Mouse (Mus musculus) lung, embryonic 15.5 days (tissue): ENCODE results near the gene Agxt. TPM values are rescaled to one million over a fixed set of nuclear protein-coding genes. Genes with fewer than 3 reads are reported as not detected.

Source experiments
- ATAC-seq: fragments of 200-750 bp; cut with Nextera tagmentation; 2 replicates; pipeline ENCODE4 v1.8.0; 2017; ENCODE audit warnings: moderate number of reproducible peaks, borderline replicate concordance; ENCODE audit not compliant: low FRiP score, low TSS enrichment; ENCODE audit errors: extremely low read depth
- H3K27ac ChIP-seq: fragments of 300-500 bp; sonication (generic); 2 replicates; pipeline ENCODE4 v1.5.1; 2015; ENCODE audit warnings: moderate library complexity, mild to moderate bottlenecking, inconsistent platforms
- H3K27me3 ChIP-seq: fragments of 300-500 bp; sonication (generic); 2 replicates; pipeline ENCODE4 v1.6.1; 2015; ENCODE audit warnings: inconsistent platforms
- H3K36me3 ChIP-seq: fragments of 300-500 bp; sonication (generic); 2 replicates; pipeline ENCODE4 v1.6.1; 2015; ENCODE audit warnings: inconsistent platforms
- H3K4me1 ChIP-seq: fragments of 300-500 bp; sonication (generic); 2 replicates; pipeline ENCODE4 v1.6.1; 2015; ENCODE audit warnings: inconsistent platforms
- H3K4me2 ChIP-seq: fragments of 300-500 bp; sonication (generic); 2 replicates; pipeline ENCODE4 v1.6.1; 2015; ENCODE audit warnings: inconsistent platforms, mild to moderate bottlenecking, moderate library complexity
- H3K4me3 ChIP-seq: fragments of 300-500 bp; sonication (generic); 2 replicates; pipeline ENCODE4 v1.5.1; 2015; ENCODE audit warnings: mild to moderate bottlenecking, inconsistent platforms
- H3K9ac ChIP-seq: fragments of 300-500 bp; sonication (generic); 2 replicates; pipeline ENCODE4 v1.6.1; 2015; ENCODE audit warnings: inconsistent platforms
- H3K9me3 ChIP-seq: fragments of 300-500 bp; sonication (generic); 2 replicates; pipeline ENCODE4 v1.6.1; 2016; ENCODE audit warnings: inconsistent platforms
- WGBS: fragments of 180-500 bp; shearing (Covaris S2); methylation state at CpG from one replicate; pipeline ENCODE4 v1.1.7; 2015; 5-methylcytosine and 5-hydroxymethylcytosine counted together
- polyA plus RNA-seq: library from polyadenylated mRNA; unstranded; fragments of >200 nt; fragmentation: Nextera tagmentation; extraction: Ambion mirVana; gene quantifications from 2 replicates; pipeline ENCODE4 v1.2.1, GENCODE M21; 2015

The Agxt gene
- polyA plus RNA-seq, 1 experiment from 2014 or later: not detected

DNA sequence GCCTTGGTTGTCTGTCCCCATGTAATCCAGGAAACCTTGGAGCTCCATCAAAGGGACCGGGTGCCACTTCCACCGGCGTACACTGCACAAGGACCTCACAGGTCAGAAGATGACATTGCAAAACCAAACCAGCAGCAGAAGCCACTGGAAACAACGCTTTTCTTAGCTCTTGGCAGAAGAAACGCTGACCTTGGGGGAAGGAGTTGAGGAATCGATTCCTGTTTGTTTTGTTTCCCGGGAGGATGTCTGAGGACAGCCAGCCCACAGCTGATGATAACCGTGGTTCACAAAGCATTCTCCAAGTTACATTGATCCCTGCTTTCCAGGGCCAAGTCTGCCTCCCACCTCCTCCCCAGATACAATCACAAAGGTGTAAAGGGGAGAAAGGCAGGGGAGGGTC lies 11.0 kb upstream of the Agxt start:
- Histone ChIP-seq H3K4me2 (no peak overlapping the region), H3K27ac (no peak overlapping the region), H3K4me1 (0 out of 2 replicates have a peak, but pooled peaks cover 6% of the 10 kb centered on the region), H3K36me3 (no peaks in the 10 kb centered on the region), H3K27me3 (no peaks in the 10 kb centered on the region), H3K9me3 (no peaks in the 10 kb centered on the region), H3K4me3 (no peak overlapping the region), H3K9ac (no peak overlapping the region)
- ATAC-seq: no peak
- WGBS: 40% methylated on average over 8 of the region's 8 CpGs

DNA sequence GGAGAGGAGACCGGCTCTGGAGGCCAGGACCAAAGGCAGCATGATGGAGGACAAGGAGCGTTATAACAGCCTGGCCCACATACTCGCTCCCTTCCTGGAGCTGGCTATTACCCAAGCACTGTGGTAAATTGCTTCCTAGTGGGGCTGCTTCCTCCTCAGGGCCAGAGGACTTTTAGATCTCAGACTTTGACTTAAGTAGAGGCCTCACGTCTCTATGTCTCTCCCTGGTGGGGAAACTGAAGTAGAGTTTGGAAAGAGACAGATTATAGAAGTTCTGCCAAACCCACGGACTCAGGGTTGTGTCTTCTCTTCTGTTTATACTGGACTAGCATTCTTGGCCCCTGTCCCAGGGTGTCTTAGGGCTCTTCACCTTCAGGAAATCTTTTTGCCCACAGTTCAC lies 9.8 kb upstream of the Agxt start:
- 43% methylated on average over 5 of the region's 5 CpGs for WGBS
- no peak overlapping the region for H3K4me2 ChIP-seq
- no peaks in the 10 kb centered on the region for H3K27me3 ChIP-seq
- H3K4me1 ChIP-seq: 0 out of 2 replicates have a peak, but pooled peaks cover 6% of the 10 kb centered on the region
- ATAC-seq: no peak
- H3K4me3 ChIP-seq: no peak overlapping the region
- no peaks in the 10 kb centered on the region for H3K36me3 ChIP-seq
- no peaks in the 10 kb centered on the region for H3K9me3 ChIP-seq
- no peak overlapping the region for H3K27ac ChIP-seq
- H3K9ac ChIP-seq: no peak overlapping the region

DNA sequence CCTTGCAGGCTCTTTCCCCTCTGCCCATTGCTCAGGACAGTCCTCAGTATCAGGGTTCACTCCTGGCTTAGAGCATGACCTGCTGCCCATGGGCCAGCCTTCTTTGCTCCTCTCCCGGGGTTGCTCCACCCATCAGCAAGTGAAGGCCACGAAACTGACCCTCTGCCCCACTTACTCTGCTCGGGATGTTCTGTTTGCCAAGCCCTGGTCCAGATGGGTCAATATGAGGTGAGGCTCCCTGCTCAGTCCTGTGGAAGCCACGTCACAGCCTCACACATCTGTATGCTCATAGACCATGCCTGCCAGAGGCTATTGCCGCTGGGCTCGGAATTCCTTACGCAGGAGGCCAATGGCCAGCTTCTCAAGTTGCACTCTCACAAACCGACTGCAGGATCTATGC lies 6.8 kb upstream of the Agxt start:
- WGBS: 80% methylated on average over 8 of the region's 8 CpGs
- H3K4me2 ChIP-seq: no peak overlapping the region

DNA sequence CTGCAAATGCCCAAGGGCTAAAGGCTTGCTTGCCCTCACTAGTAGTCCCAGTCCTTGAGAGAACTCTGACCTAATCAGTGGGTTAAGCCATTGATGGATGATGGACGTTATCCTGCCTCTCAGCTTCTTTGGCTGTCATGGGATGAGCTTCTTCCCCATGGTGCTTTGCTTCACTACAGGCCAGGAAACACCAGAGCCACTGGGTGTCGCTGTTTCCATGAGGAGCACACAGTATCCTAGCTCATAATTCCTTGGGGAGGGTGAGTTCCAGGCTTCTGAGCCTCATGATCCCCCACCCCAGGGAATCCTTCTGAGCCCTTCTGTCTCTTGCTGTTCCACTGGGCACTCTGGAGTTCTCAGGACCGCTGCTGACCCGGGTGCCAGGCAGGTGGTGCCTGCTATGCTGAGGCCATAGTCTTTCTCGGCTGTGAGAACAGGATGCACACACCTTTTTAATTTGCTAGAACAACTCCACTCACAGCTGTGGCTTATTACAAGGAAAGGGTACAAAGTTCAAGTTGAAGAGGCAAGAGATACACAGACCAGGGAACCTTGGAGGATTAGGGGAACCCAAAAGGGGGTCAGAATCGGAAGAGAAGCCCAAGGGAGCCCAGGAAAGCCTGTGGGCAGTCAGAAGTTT lies 6.2 kb upstream of the Agxt start:
- 22% methylated on average over 6 of the region's 6 CpGs for WGBS
- H3K27ac ChIP-seq: peak overlapping the region; percentile 45; the same call in 1 of the 2 replicates

More for the DNA sequence above, 6.8 kb upstream of the Agxt start:
- Histone ChIP-seq H3K27me3 (no peaks in the 10 kb centered on the region), H3K9me3 (no peaks in the 10 kb centered on the region), H3K4me1 (0 out of 2 replicates have a peak, but pooled peaks cover 6% of the 10 kb centered on the region), H3K27ac (no peak overlapping the region), H3K9ac (no peak overlapping the region), H3K4me3 (no peak overlapping the region), H3K36me3 (no peaks in the 10 kb centered on the region)
- no peak for ATAC-seq

DNA sequence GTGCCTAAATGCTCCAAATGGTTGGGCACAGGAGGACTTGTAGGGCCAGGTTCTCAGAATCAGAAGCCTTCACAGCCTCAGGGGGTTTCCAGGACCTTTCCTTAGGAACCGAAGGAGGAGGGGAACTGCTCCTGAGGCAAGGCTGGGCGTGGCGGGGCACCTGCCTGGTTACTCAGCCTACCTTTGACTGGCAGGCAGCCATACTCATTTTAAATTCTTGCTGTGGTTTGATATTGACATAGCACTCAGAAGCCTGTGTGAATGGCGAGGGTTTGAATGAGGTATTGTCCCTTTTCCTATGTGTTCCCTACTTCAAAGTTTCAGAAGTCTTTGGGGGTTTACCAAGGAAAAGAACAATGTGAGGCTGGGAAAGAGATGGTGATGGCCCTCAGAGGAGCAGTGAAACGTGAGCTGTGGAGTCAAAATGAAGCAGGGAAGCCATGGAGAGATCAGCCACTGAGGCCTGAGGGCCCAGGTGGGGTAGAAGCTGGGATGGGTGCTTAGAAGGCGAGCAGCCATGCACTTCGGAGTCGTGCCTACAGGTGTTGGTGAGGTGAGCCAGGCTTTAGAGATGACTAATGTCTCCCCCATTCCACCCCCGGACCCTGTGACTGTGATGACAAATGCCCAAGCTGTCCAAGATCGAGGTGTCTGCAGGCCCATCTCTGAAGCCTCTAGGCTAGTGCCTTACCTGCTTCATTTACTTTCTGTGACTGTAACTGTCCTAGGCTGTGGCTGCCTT lies 4.6 kb upstream of the Agxt start:
- Histone ChIP-seq H3K4me1 (no peaks in the 10 kb centered on the region), H3K27me3 (no peaks in the 10 kb centered on the region), H3K27ac (peak overlapping the region; percentile 90), H3K9ac (no peak overlapping the region), H3K9me3 (no peaks in the 10 kb centered on the region), H3K4me3 (no peak overlapping the region), H3K4me2 (no peak overlapping the region), H3K36me3 (no peaks in the 10 kb centered on the region)
- ATAC-seq: peak; percentile 83
- WGBS: 41% methylated on average over 10 of the region's 10 CpGs

More for the DNA sequence above, 6.2 kb upstream of the Agxt start:
- no peaks in the 10 kb centered on the region for H3K9me3 ChIP-seq
- 0 out of 2 replicates have a peak, but pooled peaks cover 6% of the 10 kb centered on the region for H3K4me1 ChIP-seq
- ATAC-seq: no peak
- H3K4me3 ChIP-seq: no peak overlapping the region
- H3K27me3 ChIP-seq: no peaks in the 10 kb centered on the region
- H3K4me2 ChIP-seq: no peak overlapping the region
- no peak overlapping the region for H3K9ac ChIP-seq
- H3K36me3 ChIP-seq: no peaks in the 10 kb centered on the region

DNA sequence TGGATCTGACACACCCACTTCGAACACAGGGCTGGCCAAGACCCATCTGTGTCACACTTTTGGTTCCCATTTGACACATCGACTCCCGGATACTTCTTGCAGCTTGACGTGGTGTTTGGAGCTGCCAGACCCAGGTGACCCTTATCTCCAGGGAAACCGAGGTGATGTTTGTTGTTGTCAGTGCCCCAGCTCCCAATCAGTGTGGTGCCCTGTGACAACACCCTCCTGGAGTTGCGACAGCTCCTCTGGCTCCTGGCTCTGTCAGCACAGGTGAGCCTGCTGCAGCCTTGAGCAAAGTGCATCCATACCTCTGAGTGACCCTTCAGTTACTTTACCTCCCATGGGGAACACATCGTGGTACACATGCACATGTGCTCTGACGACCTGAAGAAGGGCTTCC lies 2.4 kb upstream of the Agxt start:
- Histone ChIP-seq H3K4me2 (no peak overlapping the region), H3K4me3 (no peak overlapping the region), H3K36me3 (no peaks in the 10 kb centered on the region), H3K27me3 (no peaks in the 10 kb centered on the region), H3K27ac (no peak overlapping the region), H3K9ac (no peak overlapping the region), H3K4me1 (no peaks in the 10 kb centered on the region), H3K9me3 (no peaks in the 10 kb centered on the region)
- ATAC-seq: no peak
- 34% methylated on average over 8 of the region's 8 CpGs for WGBS

DNA sequence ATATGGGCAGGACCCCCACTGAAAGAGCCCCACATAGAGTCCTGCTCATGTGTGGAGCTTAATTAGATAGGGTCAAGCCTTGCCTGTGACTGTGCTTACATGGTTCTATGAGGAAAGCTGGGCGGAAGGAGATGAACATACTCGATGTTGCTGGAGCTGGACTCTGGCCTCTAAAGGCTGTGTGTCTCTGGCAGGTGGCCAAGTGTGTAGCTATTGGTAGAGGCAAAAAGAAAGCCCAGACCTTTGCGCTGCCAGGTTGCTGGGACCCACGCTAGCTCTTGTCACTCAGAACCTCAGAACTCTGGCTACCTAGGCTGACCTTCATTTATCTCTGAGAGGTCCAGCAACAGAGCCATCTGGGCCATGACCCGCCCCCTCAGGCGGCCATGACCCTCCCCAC lies 3.5 kb downstream of the Agxt start:
- H3K27ac ChIP-seq: no peak overlapping the region
- no peak overlapping the region for H3K4me3 ChIP-seq
- no peaks in the 10 kb centered on the region for H3K27me3 ChIP-seq
- no peaks in the 10 kb centered on the region for H3K36me3 ChIP-seq
- no peak overlapping the region for H3K9ac ChIP-seq
- H3K4me1 ChIP-seq: no peaks in the 10 kb centered on the region
- WGBS: 73% methylated on average over 6 of the region's 6 CpGs
- H3K9me3 ChIP-seq: no peaks in the 10 kb centered on the region
- H3K4me2 ChIP-seq: no peak overlapping the region
- no peak for ATAC-seq

DNA sequence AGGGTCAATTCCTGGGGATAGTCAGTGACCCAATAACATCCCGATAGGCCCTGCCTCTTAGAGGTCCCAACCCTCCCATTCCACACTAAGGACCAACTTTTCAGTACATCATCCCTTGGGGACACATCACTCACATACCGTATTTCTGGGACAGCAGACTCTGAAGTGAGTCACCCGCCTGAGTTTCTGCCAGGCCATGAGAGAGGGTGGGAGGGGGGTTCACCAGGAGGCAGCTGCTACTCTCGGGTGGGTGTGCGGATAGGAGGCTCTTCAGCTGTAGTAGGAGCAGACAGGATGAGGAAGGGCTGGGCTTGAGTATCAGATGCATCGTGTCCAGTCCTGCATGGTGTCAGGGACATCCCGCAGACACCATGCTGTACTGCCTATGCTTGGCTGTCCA lies 4.7 kb downstream of the Agxt start:
- Histone ChIP-seq H3K9me3 (no peaks in the 10 kb centered on the region), H3K4me2 (no peak overlapping the region), H3K27me3 (no peaks in the 10 kb centered on the region), H3K9ac (no peak overlapping the region), H3K27ac (no peak overlapping the region), H3K36me3 (no peaks in the 10 kb centered on the region), H3K4me3 (no peak overlapping the region), H3K4me1 (no peaks in the 10 kb centered on the region)
- WGBS: 66% methylated on average over 7 of the region's 7 CpGs
- ATAC-seq: no peak

DNA sequence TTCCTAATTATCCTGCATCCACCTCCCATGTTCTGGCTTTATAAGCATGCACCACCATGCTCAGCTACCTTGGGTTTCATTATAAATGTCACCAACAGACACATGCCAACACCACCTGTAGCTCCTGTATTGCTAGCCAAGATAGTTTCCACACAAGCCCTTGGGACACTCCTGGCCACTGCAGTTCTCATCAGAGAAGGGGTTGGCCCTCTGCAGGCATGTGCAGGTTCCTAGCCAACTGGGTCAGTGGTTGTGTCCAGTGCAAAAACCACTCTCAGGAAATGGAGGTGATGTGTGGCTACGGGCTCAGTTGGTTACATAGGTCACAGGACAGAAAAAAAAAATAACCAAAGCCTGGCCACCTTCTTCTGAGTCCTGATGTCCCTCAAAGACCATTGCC lies 7.8 kb downstream of the Agxt start:
- no peak for ATAC-seq
- Histone ChIP-seq H3K27ac (no peak overlapping the region), H3K4me3 (no peak overlapping the region), H3K4me1 (no peaks in the 10 kb centered on the region), H3K36me3 (no peaks in the 10 kb centered on the region), H3K9ac (no peak overlapping the region), H3K9me3 (no peaks in the 10 kb centered on the region), H3K4me2 (no peak overlapping the region), H3K27me3 (no peaks in the 10 kb centered on the region)
- 64% methylated on average over 1 of the region's 1 CpGs for WGBS

DNA sequence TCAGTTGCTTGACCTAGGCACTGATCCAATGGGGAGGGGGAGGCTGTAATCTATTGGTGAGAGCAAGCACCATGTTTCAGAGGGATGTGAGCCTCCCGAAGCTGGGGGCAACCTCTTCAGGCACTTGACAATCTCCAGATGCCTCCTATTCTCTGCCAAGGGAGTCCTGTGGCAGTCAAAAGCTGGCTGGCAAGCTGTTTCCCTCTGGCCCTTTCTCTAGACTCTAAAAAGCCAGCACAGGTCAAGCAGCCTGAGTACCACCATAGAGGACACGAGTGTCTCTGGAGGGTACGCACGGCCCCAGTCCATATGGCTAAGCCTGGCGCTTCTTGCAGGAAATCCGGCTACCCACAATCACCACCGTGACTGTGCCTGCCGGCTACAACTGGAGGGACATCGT lies 9.1 kb downstream of the Agxt start:
- H3K27me3 ChIP-seq: no peaks in the 10 kb centered on the region
- H3K9ac ChIP-seq: no peak overlapping the region
- H3K36me3 ChIP-seq: no peaks in the 10 kb centered on the region

DNA sequence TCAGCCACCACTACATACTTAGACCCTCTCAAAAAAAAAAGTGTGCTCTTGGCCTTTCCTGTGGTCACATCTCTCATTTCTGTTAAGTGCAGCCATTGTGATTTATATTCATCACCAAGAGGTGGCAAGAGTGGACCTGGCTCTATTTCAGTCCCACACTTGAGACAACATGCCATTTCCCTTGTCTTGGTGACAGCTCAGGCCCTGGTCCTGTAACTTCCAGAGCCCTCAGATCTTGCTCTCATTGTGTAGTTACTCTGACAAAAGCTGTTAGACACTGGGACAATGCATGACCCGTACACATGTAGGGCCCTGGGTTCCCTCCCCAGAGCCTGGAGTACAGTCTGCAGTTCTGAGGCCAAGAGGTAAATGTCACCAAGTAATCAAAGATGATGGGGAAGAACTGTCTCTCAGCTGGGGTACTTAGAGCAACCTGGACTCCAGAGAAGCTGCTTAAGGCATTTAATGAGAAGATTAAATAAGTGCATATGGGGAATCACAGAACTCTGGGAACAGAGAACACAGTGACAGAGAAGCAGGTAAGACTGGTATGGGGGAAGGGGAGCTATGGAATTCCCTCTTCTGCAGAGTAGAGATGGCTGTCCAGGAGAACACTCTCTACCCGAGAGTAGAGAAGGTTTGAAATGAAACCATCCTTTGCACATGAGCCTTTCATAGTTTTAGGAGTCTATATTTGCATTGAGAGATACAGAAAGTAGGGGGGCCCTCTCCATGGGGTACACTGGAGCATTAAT lies 16.0 kb downstream of the Agxt start:
- H3K4me2 ChIP-seq: no peak overlapping the region
- no peaks in the 10 kb centered on the region for H3K9me3 ChIP-seq
- ATAC-seq: no peak
- WGBS: 54% methylated on average over 2 of the region's 2 CpGs
- H3K4me1 ChIP-seq: peaks cover 6% of the 10 kb centered on the region; the same call in 1 of the 2 replicates
- no peaks in the 10 kb centered on the region for H3K36me3 ChIP-seq
- H3K9ac ChIP-seq: no peak overlapping the region
- no peaks in the 10 kb centered on the region for H3K27me3 ChIP-seq
- no peak overlapping the region for H3K27ac ChIP-seq
- H3K4me3 ChIP-seq: no peak overlapping the region

More for the DNA sequence above, 9.1 kb downstream of the Agxt start:
- H3K9me3 ChIP-seq: no peaks in the 10 kb centered on the region
- ATAC-seq: no peak
- no peaks in the 10 kb centered on the region for H3K4me1 ChIP-seq
- H3K4me3 ChIP-seq: no peak overlapping the region
- 74% methylated on average over 9 of the region's 9 CpGs for WGBS
- no peak overlapping the region for H3K27ac ChIP-seq
- no peak overlapping the region for H3K4me2 ChIP-seq

DNA sequence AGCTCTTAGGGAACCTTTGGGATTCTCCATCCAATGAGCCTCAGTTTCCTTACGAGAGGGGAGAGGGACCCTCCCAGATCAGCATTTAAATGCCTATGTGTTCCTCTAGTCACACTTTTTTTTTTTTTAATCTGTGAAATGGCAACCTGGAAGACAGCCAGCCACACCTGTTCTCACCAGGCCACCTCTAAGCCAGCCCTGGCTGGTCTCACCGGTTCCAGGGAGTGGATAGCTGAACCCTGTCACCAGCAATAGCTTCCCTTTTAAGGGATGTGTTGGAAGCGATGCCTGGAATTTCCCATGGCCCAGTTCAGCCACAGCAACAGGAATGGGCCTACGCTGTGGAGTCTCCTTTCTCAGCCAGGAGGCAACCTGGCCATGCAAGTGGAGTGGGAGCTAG lies 22.5 kb downstream of the Agxt start:
- Histone ChIP-seq H3K9me3 (no peaks in the 10 kb centered on the region), H3K4me3 (no peak overlapping the region), H3K9ac (no peak overlapping the region), H3K27me3 (no peaks in the 10 kb centered on the region), H3K27ac (peak overlapping the region; percentile 75), H3K36me3 (no peaks in the 10 kb centered on the region), H3K4me2 (peak overlapping the region; percentile 42), H3K4me1 (peaks cover 33% of the 10 kb centered on the region)
- ATAC-seq: no peak
- 48% methylated on average over 4 of the region's 4 CpGs for WGBS
